Comparison of ENCODE assay signal across 16 mouse cellular contexts in the genomic region with DNA sequence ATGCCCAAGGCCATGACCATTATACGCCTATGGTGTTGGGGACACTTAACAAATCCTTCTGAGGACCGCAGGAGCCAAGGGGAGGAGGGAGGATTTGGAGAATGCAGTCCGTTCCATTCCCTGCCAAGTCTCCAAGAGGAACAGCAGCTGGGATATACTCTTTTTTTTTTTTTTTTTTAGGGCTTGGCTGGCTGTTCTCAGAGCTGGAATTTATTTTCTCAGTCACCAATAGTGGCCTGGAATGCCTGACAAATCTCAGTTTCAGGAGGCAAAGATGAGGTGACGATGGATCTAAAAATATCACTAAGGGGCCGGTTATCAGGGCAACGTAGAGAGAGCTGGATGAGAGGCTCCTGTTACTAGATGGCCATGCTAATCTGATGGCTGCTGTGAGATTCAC.
A peak's percentile ranks its signal among the peaks of the same experiment; 100 is the strongest.
DNase-seq lines count a peak whose midpoint lies in the region; ATAC-seq and TF ChIP-seq lines count a peak whose summit lies in the region.
"Had no signal": no experiment of that assay in that cellular context is flagged by ENCODE, and none has a peak within 500 bp of the region (broad histone marks: within the 10 kb centered on the region; RNA-seq: fewer than 3 reads in every experiment).

No protein-coding gene starts in this region.

- no peaks in the 10 kb centered on the region for H3K27me3 ChIP-seq in lung, embryonic 14.5 days (ENCODE audit: insufficient read depth, low read length)
- 0 out of 2 replicates have a peak, but pooled peaks cover 5% of the 10 kb centered on the region for H3K27me3 ChIP-seq in lung, embryonic 15.5 days
- no peaks in the 10 kb centered on the region for H3K27me3 ChIP-seq in forebrain, embryonic 11.5 days (ENCODE audit: control insufficient read depth, insufficient read depth, low read length)
- H3K27me3 ChIP-seq: hindbrain, embryonic 15.5 days; liver, embryonic 15.5 days; midbrain, embryonic 13.5 days; neural tube, embryonic 15.5 days had no signal

- peaks cover 6% of the 10 kb centered on the region; the same call in 1 of the 2 replicates for H3K4me1 ChIP-seq in lung, embryonic 14.5 days (ENCODE audit: insufficient read depth)
- H3K4me1 ChIP-seq in lung, adult 2 months (ENCODE audit: control insufficient read depth, insufficient read depth, low read length), result no peaks in the 10 kb centered on the region
- H3K4me1 ChIP-seq in lung, embryonic 15.5 days, result peaks cover 15% of the 10 kb centered on the region
- no peaks in the 10 kb centered on the region for H3K4me1 ChIP-seq in forebrain, embryonic 11.5 days (replicated peaks; ENCODE audit: control insufficient read depth, insufficient read depth, low read length)
- H3K4me1 ChIP-seq: hindbrain, embryonic 15.5 days; liver, embryonic 15.5 days; midbrain, embryonic 13.5 days; neural tube, embryonic 15.5 days had no signal

- peak; percentile 42 to 55 for DNase-seq in heart, adult 18-20 months
- no peak for DNase-seq in heart, adult 11 months
- peak; percentile 86 for DNase-seq in lung, embryonic 14.5 days
- DNase-seq in lung, adult 2 months, result no peak
- no peak for DNase-seq in forebrain, embryonic 11.5 days (ENCODE audit: low spot score)
- no peak for DNase-seq in testis, postnatal 14 days (ENCODE audit: low spot score)
- DNase-seq: adrenal gland, adult 2 months; cerebellum, adult 11-12 months; right cerebral cortex, postnatal 25 days; thymus, postnatal 14 days had no signal

- no peak for TF ChIP-seq POLR2A in lung, adult 2 months (IDR thresholded peaks at IDR 0.05; ENCODE audit: borderline replicate concordance, extremely low read depth, low read depth, low read length)

- no peak overlapping the region for H3K9ac ChIP-seq in lung, embryonic 14.5 days
- no peak overlapping the region for H3K9ac ChIP-seq in lung, embryonic 15.5 days
- no peak overlapping the region for H3K9ac ChIP-seq in forebrain, embryonic 11.5 days (ENCODE audit: low read length)
- H3K9ac ChIP-seq: hindbrain, embryonic 15.5 days; liver, embryonic 15.5 days; midbrain, embryonic 13.5 days; neural tube, embryonic 15.5 days had no signal

- TF ChIP-seq CTCF in lung, embryonic 14.5 days (IDR thresholded peaks at IDR 0.05; ENCODE audit: low read depth), result no peak
- TF ChIP-seq CTCF in lung, adult 2 months (IDR thresholded peaks at IDR 0.05; ENCODE audit: insufficient read depth, low read length), result no peak

- no peak overlapping the region for H3K4me3 ChIP-seq in lung, embryonic 14.5 days (ENCODE audit: low read depth, low read length)
- no peak overlapping the region for H3K4me3 ChIP-seq in lung, adult 2 months (replicated peaks; ENCODE audit: extremely low read depth, low read depth, low read length)
- no peak overlapping the region for H3K4me3 ChIP-seq in lung, embryonic 15.5 days
- no peak overlapping the region for H3K4me3 ChIP-seq in forebrain, embryonic 11.5 days (ENCODE audit: low read depth, low read length)
- H3K4me3 ChIP-seq: hindbrain, embryonic 15.5 days; liver, embryonic 15.5 days; midbrain, embryonic 13.5 days; neural tube, embryonic 15.5 days had no signal

- peak overlapping the region; percentile 73 for H3K27ac ChIP-seq in lung, embryonic 14.5 days (ENCODE audit: low read depth)
- H3K27ac ChIP-seq in lung, embryonic 15.5 days, result peak overlapping the region; percentile 65
- no peak overlapping the region for H3K27ac ChIP-seq in forebrain, embryonic 11.5 days (ENCODE audit: low read depth, low read length)
- H3K27ac ChIP-seq: hindbrain, embryonic 15.5 days; liver, embryonic 15.5 days; midbrain, embryonic 13.5 days; neural tube, embryonic 15.5 days had no signal

- peaks cover 12% of the 10 kb centered on the region; the same call in 1 of the 2 replicates for H3K36me3 ChIP-seq in lung, embryonic 14.5 days (ENCODE audit: insufficient read depth)
- H3K36me3 ChIP-seq in lung, embryonic 15.5 days, result no peaks in the 10 kb centered on the region
- no peaks in the 10 kb centered on the region for H3K36me3 ChIP-seq in forebrain, embryonic 11.5 days (ENCODE audit: control insufficient read depth, insufficient read depth, low read length)
- H3K36me3 ChIP-seq: hindbrain, embryonic 15.5 days; liver, embryonic 15.5 days; midbrain, embryonic 13.5 days; neural tube, embryonic 15.5 days had no signal

- peak; percentile 79 for ATAC-seq in lung, embryonic 14.5 days (ENCODE audit: insufficient read depth)
- ATAC-seq in lung, embryonic 15.5 days (ENCODE audit: borderline replicate concordance, extremely low read depth, low FRiP score, low TSS enrichment), result peak; percentile 74; the same call in 1 of the 2 replicates
- no peak for ATAC-seq in activated CD4-positive, CD25-positive, alpha-beta regulatory T cell, adult 4 months
- ATAC-seq in forebrain, embryonic 11.5 days (replicated peaks; ENCODE audit: low FRiP score), result no peak
- ATAC-seq: midbrain, embryonic 13.5 days had no signal

- no peak overlapping the region for H3K4me2 ChIP-seq in lung, embryonic 14.5 days
- H3K4me2 ChIP-seq in lung, embryonic 15.5 days, result no peak overlapping the region
- H3K4me2 ChIP-seq in forebrain, embryonic 11.5 days (ENCODE audit: low read depth, low read length, severe bottlenecking), result no peak overlapping the region
- H3K4me2 ChIP-seq: hindbrain, embryonic 15.5 days; liver, embryonic 15.5 days; midbrain, embryonic 13.5 days; neural tube, embryonic 15.5 days had no signal

- no peaks in the 10 kb centered on the region for H3K9me3 ChIP-seq in lung, embryonic 14.5 days (ENCODE audit: low read depth, low read length)
- no peaks in the 10 kb centered on the region for H3K9me3 ChIP-seq in lung, embryonic 15.5 days
- no peaks in the 10 kb centered on the region for H3K9me3 ChIP-seq in forebrain, embryonic 11.5 days (ENCODE audit: control insufficient read depth, low read length)
- H3K9me3 ChIP-seq: hindbrain, embryonic 15.5 days; liver, embryonic 15.5 days; midbrain, embryonic 13.5 days; neural tube, embryonic 15.5 days had no signal

- WGBS in lung, embryonic 14.5 days, result 23% methylated on average over 6 of the region's 6 CpGs
- 54% methylated on average over 6 of the region's 6 CpGs for WGBS in lung, adult 2 months
- WGBS in lung, embryonic 15.5 days, result 42% methylated on average over 6 of the region's 6 CpGs
- WGBS in forebrain, embryonic 11.5 days, result 94% methylated on average over 6 of the region's 6 CpGs

Comparison
In these comparisons a context has a peak if more than half of its experiments do, and no peak if none do; other contexts are left out.
1. DNase-seq: peak in heart, adult 18-20 months (2 of 2) and lung, embryonic 14.5 days (single experiment); none in heart, adult 11 months (single experiment), lung, adult 2 months (single experiment), forebrain, embryonic 11.5 days (single experiment) and testis, postnatal 14 days (single experiment).
2. ATAC-seq: peak in lung, embryonic 14.5 days (single experiment) and lung, embryonic 15.5 days (single experiment); none in activated CD4-positive, CD25-positive, alpha-beta regulatory T cell, adult 4 months (single experiment) and forebrain, embryonic 11.5 days (single experiment).